Mouse (Mus musculus): ENCODE measurements around the gene Pkhd1.

DNA sequence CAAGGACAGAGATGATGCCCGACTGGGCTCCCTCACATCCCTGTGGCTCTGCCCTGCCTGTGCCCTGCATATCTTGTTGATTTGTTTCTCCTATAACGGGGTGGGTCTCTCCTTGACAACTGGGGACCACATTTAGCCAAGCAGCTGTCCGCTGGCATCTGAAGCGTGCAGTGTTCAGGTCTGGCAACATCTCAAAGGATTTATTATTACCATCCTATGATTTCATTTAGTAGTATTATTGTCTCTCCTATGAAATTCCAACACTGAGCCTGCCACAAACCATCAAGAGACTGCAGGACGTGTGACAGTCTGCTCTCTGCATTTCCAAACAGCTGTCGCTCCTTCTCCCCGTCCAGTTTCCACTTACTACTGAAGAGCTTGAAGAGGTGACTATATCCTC, 49.7 kb upstream of the Pkhd1 start:
- TF ChIP-seq FLI1 (IDR thresholded peaks at IDR 0.05; ENCODE audit: low read length) (no peak), GATA1 (IDR thresholded peaks at IDR 0.05; ENCODE audit: borderline replicate concordance, low read length) (no peak)

Data from megakaryocyte, embryonic 14.5 days (primary cell).